Mouse (Mus musculus) cerebellum, adult 2 months (tissue): ENCODE data around the gene Grb14.

Experiments
- CTCF ChIP-seq: fragments of 200-500 bp; IDR thresholded peaks from 2 replicates; pipeline ENCODE4 v1.5.1; 2011; ENCODE audit warnings: low read depth, mild to moderate bottlenecking, control low read depth, low read length, moderate library complexity, borderline replicate concordance; ENCODE audit not compliant: insufficient read depth
- POLR2A ChIP-seq: fragments of 200-500 bp; IDR thresholded peaks from 2 replicates; pipeline ENCODE4 v1.6.1; 2011; ENCODE audit warnings: low read length, control low read depth, borderline replicate concordance; ENCODE audit not compliant: insufficient read depth

- peak; percentile 30; the same call in 1 of the 2 replicates for TF ChIP-seq CTCF
- TF ChIP-seq POLR2A, result no peak
Measured at GRCm38 (mm10) chr2:65022363-65023240, 2.2 kb downstream of the Grb14 start.
